Mouse (Mus musculus): ENCODE data around the gene Gsg1l. TPM values are rescaled to one million over a fixed set of nuclear protein-coding genes. Genes with fewer than 3 reads are reported as not detected.
A peak's percentile ranks its signal among the peaks of the same experiment; 100 is the strongest.

The Gsg1l gene
- total and polyA plus RNA-seq, 3 experiments: 0.11 TPM; not detected in 2

- Histone ChIP-seq H3K27me3 (ENCODE audit: insufficient read depth, low read length) (peaks cover 17% of the 10 kb centered on the region), H3K4me1 (ENCODE audit: insufficient read depth, low read depth, low read length) (peaks cover 78% of the 10 kb centered on the region), H3K9me3 (replicated peaks) (peaks cover 4% of the 10 kb centered on the region; the same call in 1 of the 2 replicates), H3K4me3 (ENCODE audit: low read depth, low read length) (peak overlapping the region; percentile 37; the same call in 1 of the 2 replicates), H3K36me3 (replicated peaks) (no peaks in the 10 kb centered on the region)
- ATAC-seq (ENCODE audit: extremely low read depth, insufficient number of reproducible peaks, low FRiP score, poor library complexity, severe bottlenecking) (peak; percentile 87), DNase-seq (ENCODE audit: low spot score) (peak; percentile 80)
- peak; percentile 74 for TF ChIP-seq TAL1 (conservative IDR thresholded peaks at IDR 0.05; ENCODE audit: low read depth, low read length)
- TF ChIP-seq POLR2AphosphoS5 (IDR thresholded peaks at IDR 0.05; ENCODE audit: insufficient replicate concordance, low read depth, low read length): no peak
- TF ChIP-seq CTCF (IDR thresholded peaks at IDR 0.05; ENCODE audit: low read depth, low read length): peak; percentile 69
These were observed 39.9 kb downstream of the Gsg1l start for GRCm38 (mm10) chr7:126042306-126042705.

- Histone ChIP-seq H3K27me3 (ENCODE audit: insufficient read depth, low read length) (peaks cover 4% of the 10 kb centered on the region), H3K4me1 (ENCODE audit: insufficient read depth, low read depth, low read length) (peaks cover 82% of the 10 kb centered on the region), H3K4me3 (ENCODE audit: low read depth, low read length) (peak overlapping the region; percentile 42; the same call in 1 of the 2 replicates), H3K36me3 (replicated peaks) (no peaks in the 10 kb centered on the region), H3K9me3 (replicated peaks) (peaks cover 4% of the 10 kb centered on the region; the same call in 1 of the 2 replicates)
- ATAC-seq (ENCODE audit: extremely low read depth, insufficient number of reproducible peaks, low FRiP score, poor library complexity, severe bottlenecking): no peak
- TF ChIP-seq GATA1 (IDR thresholded peaks at IDR 0.05; ENCODE audit: borderline replicate concordance, low read length) (no peak), POLR2AphosphoS5 (IDR thresholded peaks at IDR 0.05; ENCODE audit: insufficient replicate concordance, low read depth, low read length) (no peak), TAL1 (conservative IDR thresholded peaks at IDR 0.05; ENCODE audit: low read depth, low read length) (no peak), CTCF (IDR thresholded peaks at IDR 0.05; ENCODE audit: low read depth, low read length) (no peak), GATA2 (IDR thresholded peaks at IDR 0.05; ENCODE audit: borderline replicate concordance, low read depth, low read length) (no peak)
- no peak for DNase-seq (ENCODE audit: low spot score)
These were observed 41.3 kb downstream of the Gsg1l start for GRCm38 (mm10) chr7:126040794-126041526.

DNA sequence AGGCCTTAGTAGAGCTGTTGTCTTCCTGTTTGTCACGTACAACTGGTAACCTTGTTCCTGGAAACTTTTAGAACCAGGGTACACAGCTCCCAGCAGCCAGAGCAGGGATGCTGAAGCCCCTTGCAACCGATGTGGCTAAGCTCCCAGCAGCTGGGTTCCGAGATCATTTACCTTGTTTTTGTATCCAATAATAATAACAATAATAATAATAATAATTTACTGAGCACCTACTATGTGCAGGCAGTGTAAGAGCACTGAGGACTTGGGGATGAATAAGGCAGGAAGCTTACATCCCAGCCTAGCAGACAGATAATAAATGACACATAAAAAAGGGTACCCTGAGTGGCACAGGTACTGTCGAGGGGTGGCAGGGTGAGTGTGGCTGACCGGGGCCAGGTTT is 42.4 kb downstream of the Gsg1l start:
- Histone ChIP-seq H3K4me1 (ENCODE audit: insufficient read depth, low read depth, low read length) (peaks cover 80% of the 10 kb centered on the region), H3K27me3 (ENCODE audit: insufficient read depth, low read length) (no peaks in the 10 kb centered on the region; the same call in 1 of the 2 replicates), H3K9me3 (replicated peaks) (peaks cover 2% of the 10 kb centered on the region; the same call in 1 of the 2 replicates), H3K36me3 (replicated peaks) (no peaks in the 10 kb centered on the region), H3K4me3 (ENCODE audit: low read depth, low read length) (peak overlapping the region; percentile 48; the same call in 1 of the 2 replicates)
- ATAC-seq (ENCODE audit: extremely low read depth, insufficient number of reproducible peaks, low FRiP score, poor library complexity, severe bottlenecking) (no peak), DNase-seq (ENCODE audit: low spot score) (no peak)
- TF ChIP-seq POLR2AphosphoS5 (IDR thresholded peaks at IDR 0.05; ENCODE audit: insufficient replicate concordance, low read depth, low read length) (no peak), GATA1 (IDR thresholded peaks at IDR 0.05; ENCODE audit: borderline replicate concordance, low read length) (no peak), CTCF (IDR thresholded peaks at IDR 0.05; ENCODE audit: low read depth, low read length) (no peak), TAL1 (conservative IDR thresholded peaks at IDR 0.05; ENCODE audit: low read depth, low read length) (no peak), GATA2 (IDR thresholded peaks at IDR 0.05; ENCODE audit: borderline replicate concordance, low read depth, low read length) (no peak)

GRCm38 (mm10) chr7:126039247-126039835 is 42.9 kb downstream of the Gsg1l start:
- Histone ChIP-seq H3K27me3 (ENCODE audit: insufficient read depth, low read length) (no peaks in the 10 kb centered on the region), H3K4me3 (ENCODE audit: low read depth, low read length) (peak overlapping the region; percentile 58; the same call in 1 of the 2 replicates), H3K4me1 (ENCODE audit: insufficient read depth, low read depth, low read length) (peaks cover 81% of the 10 kb centered on the region), H3K9me3 (replicated peaks) (no peaks in the 10 kb centered on the region), H3K36me3 (replicated peaks) (no peaks in the 10 kb centered on the region)
- DNase-seq (ENCODE audit: low spot score) (peak; percentile 31), ATAC-seq (ENCODE audit: extremely low read depth, insufficient number of reproducible peaks, low FRiP score, poor library complexity, severe bottlenecking) (peak; percentile 42)
- TF ChIP-seq GATA2 (IDR thresholded peaks at IDR 0.05; ENCODE audit: borderline replicate concordance, low read depth, low read length): peak; percentile 55; the same call in 1 of the 2 replicates
- TF ChIP-seq GATA1 (IDR thresholded peaks at IDR 0.05; ENCODE audit: borderline replicate concordance, low read length): no peak
- TF ChIP-seq POLR2AphosphoS5 (IDR thresholded peaks at IDR 0.05; ENCODE audit: insufficient replicate concordance, low read depth, low read length): no peak

GRCm38 (mm10) chr7:126038366-126039246 is 43.6 kb downstream of the Gsg1l start:
- Histone ChIP-seq H3K4me3 (ENCODE audit: low read depth, low read length) (peak overlapping the region; percentile 58; the same call in 1 of the 2 replicates), H3K36me3 (replicated peaks) (no peaks in the 10 kb centered on the region), H3K9me3 (replicated peaks) (no peaks in the 10 kb centered on the region), H3K27me3 (ENCODE audit: insufficient read depth, low read length) (no peaks in the 10 kb centered on the region), H3K4me1 (ENCODE audit: insufficient read depth, low read depth, low read length) (peaks cover 85% of the 10 kb centered on the region)
- TF ChIP-seq TAL1 (conservative IDR thresholded peaks at IDR 0.05; ENCODE audit: low read depth, low read length) (no peak), CTCF (IDR thresholded peaks at IDR 0.05; ENCODE audit: low read depth, low read length) (no peak), POLR2AphosphoS5 (IDR thresholded peaks at IDR 0.05; ENCODE audit: insufficient replicate concordance, low read depth, low read length) (no peak), GATA1 (IDR thresholded peaks at IDR 0.05; ENCODE audit: borderline replicate concordance, low read length) (no peak)
- ATAC-seq (ENCODE audit: extremely low read depth, insufficient number of reproducible peaks, low FRiP score, poor library complexity, severe bottlenecking) (no peak), DNase-seq (ENCODE audit: low spot score) (peak; percentile 40)

DNA sequence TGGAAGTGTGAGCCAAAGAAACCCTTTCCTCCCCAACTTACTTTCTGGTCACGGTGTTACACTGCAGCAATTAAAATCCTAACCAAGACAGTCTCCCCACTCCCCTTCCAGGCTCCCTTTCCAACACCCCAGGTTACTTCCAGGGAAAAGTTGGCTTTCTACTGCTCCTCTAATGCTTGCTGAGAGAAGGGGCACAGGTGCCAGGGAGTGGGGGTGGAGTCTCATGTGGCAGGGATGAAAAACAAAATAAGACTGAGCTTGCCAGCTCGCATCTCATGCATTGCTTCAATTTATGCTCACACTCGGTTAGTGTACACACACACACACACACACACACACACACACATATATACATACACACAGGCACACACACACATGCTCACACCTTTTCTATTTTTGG is 46.9 kb downstream of the Gsg1l start:
- ATAC-seq (ENCODE audit: extremely low read depth, insufficient number of reproducible peaks, low FRiP score, poor library complexity, severe bottlenecking) (no peak), DNase-seq (ENCODE audit: low spot score) (no peak)
- Histone ChIP-seq H3K4me1 (ENCODE audit: insufficient read depth, low read depth, low read length) (peaks cover 59% of the 10 kb centered on the region), H3K4me3 (ENCODE audit: low read depth, low read length) (no peak overlapping the region), H3K27me3 (ENCODE audit: insufficient read depth, low read length) (peaks cover 21% of the 10 kb centered on the region), H3K36me3 (replicated peaks) (no peaks in the 10 kb centered on the region), H3K9me3 (replicated peaks) (no peaks in the 10 kb centered on the region)
- no peak for TF ChIP-seq GATA1 (IDR thresholded peaks at IDR 0.05; ENCODE audit: borderline replicate concordance, low read length)
- no peak for TF ChIP-seq GATA2 (IDR thresholded peaks at IDR 0.05; ENCODE audit: borderline replicate concordance, low read depth, low read length)
- TF ChIP-seq POLR2AphosphoS5 (IDR thresholded peaks at IDR 0.05; ENCODE audit: insufficient replicate concordance, low read depth, low read length): no peak
- no peak for TF ChIP-seq TAL1 (conservative IDR thresholded peaks at IDR 0.05; ENCODE audit: low read depth, low read length)
- TF ChIP-seq CTCF (IDR thresholded peaks at IDR 0.05; ENCODE audit: low read depth, low read length): no peak
